Mouse (Mus musculus): ENCODE measurements around the gene Plin5.

- TF ChIP-seq CTCF (IDR thresholded peaks at IDR 0.05; ENCODE audit: borderline replicate concordance, insufficient read depth, low read length): no peak
- TF ChIP-seq POLR2A (IDR thresholded peaks at IDR 0.05; ENCODE audit: low read depth, low read length): no peak
Measured at GRCm38 (mm10) chr17:56123681-56124340, 6.4 kb upstream of the Plin5 start.

Data from embryonic fibroblast, embryonic 13.5 days (primary cell).